Mouse (Mus musculus): ENCODE measurements at regions not wholly inside any gene's neighbourhood (a gene's known extent, or its start where the extent isn't known, plus 50 kb on each side); places are given as distances from the start of the nearest gene placed in this dataset.

DNA sequence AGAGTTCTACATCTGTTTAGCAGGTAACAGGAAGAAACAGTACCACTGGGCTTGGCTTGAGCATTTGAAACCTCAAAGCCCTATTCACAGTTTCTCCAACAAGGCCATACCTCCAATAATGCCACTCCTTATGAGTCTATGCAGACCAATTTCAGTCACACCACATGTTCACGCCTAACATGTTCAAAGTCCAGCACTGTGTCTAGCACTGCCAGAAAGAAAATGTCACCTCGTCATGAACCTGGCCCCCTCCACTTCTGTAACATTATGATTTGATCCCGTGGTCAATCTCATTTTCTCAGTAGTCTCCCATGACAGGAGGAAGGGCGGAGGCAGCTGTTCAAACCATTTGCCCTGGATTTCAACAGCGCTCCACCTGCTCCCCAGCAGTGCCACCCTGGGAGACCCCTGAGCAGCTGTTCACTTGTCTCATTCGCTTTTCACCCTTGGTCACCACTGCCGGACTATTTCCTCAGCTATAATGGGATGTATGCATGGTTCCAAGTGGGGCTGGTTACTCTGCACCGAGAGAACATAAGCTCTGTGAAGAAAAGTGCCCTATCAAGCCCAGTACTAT lies 54.6 kb upstream of the Rtn4 start:
- no peaks in the 10 kb centered on the region for H3K27me3 ChIP-seq (ENCODE audit: control insufficient read depth in 1 of 2, insufficient read depth in 2 of 2, low read length in 2 of 2)
- no peak overlapping the region for H3K4me3 ChIP-seq (ENCODE audit: control insufficient read depth in 1 of 2, insufficient read depth in 1 of 2, low read depth in 2 of 2, low read length in 2 of 2)
- no peak overlapping the region for H3K27ac ChIP-seq (ENCODE audit: control insufficient read depth, low read depth, low read length)
- H3K79me2 ChIP-seq (ENCODE audit: control insufficient read depth, insufficient read depth, low read length, poor library complexity): no peaks in the 10 kb centered on the region
- no peak for TF ChIP-seq MYC (IDR thresholded peaks at IDR 0.05; ENCODE audit: low read depth, low read length)
- no peak for TF ChIP-seq ZNF384 (IDR thresholded peaks at IDR 0.05; ENCODE audit: low read depth, low read length)
- TF ChIP-seq MAFK (IDR thresholded peaks at IDR 0.05; ENCODE audit: borderline replicate concordance, low read depth, low read length): no peak
- no peak for TF ChIP-seq ZKSCAN1 (IDR thresholded peaks at IDR 0.05; ENCODE audit: low read depth, low read length)
- TF ChIP-seq ETS1 (IDR thresholded peaks at IDR 0.05; ENCODE audit: low read depth, low read length): no peak
- no peak for TF ChIP-seq BHLHE40 (IDR thresholded peaks at IDR 0.05; ENCODE audit: borderline replicate concordance, low read depth, low read length)
- TF ChIP-seq USF1 (IDR thresholded peaks at IDR 0.05; ENCODE audit: low read depth, low read length): no peak
- TF ChIP-seq SIN3A (IDR thresholded peaks at IDR 0.05; ENCODE audit: low read length): no peak
- no peak for TF ChIP-seq RAD21 (IDR thresholded peaks at IDR 0.05; ENCODE audit: low read depth, low read length)
- TF ChIP-seq EP300 (IDR thresholded peaks at IDR 0.05; ENCODE audit: low read depth in 1 of 2, low read length in 2 of 2): no peak
- no peak for TF ChIP-seq MXI1 (IDR thresholded peaks at IDR 0.05; ENCODE audit: low read depth, low read length)
- TF ChIP-seq JUND (IDR thresholded peaks at IDR 0.05; ENCODE audit: low read depth, low read length): no peak
- TF ChIP-seq RCOR1 (IDR thresholded peaks at IDR 0.05; ENCODE audit: low read depth, low read length): no peak
- no peak for TF ChIP-seq POLR2A (IDR thresholded peaks at IDR 0.05; ENCODE audit: control insufficient read depth in 1 of 2, insufficient read depth in 1 of 2, low read depth in 1 of 2, low read length in 2 of 2, poor library complexity in 1 of 2)
- TF ChIP-seq MYB (IDR thresholded peaks at IDR 0.05; ENCODE audit: low read depth, low read length): no peak
- TF ChIP-seq ELF1 (IDR thresholded peaks at IDR 0.05; ENCODE audit: low read depth, low read length): no peak
- TF ChIP-seq KAT2A (conservative IDR thresholded peaks at IDR 0.05; ENCODE audit: low read depth, low read length): no peak
- no peak for TF ChIP-seq NELFE (IDR thresholded peaks at IDR 0.05; ENCODE audit: low read depth, low read length)
- no peak for TF ChIP-seq CTCF (IDR thresholded peaks at IDR 0.05 in 2 of 3, conservative IDR thresholded peaks at IDR 0.05 in 1 of 3; ENCODE audit: control insufficient read depth in 1 of 3, insufficient read depth in 1 of 3, low read depth in 2 of 3, low read length in 3 of 3, poor library complexity in 1 of 3, severe bottlenecking in 1 of 3)
- peaks cover 0 to 1% of the 10 kb centered on the region in 2 experiments; a peak in 2 of 4 replicates for H3K36me3 ChIP-seq (ENCODE audit: control insufficient read depth in 1 of 2, insufficient read depth in 2 of 2, low read length in 2 of 2)
- DNase-seq (ENCODE audit: low read depth, low spot score): no peak
- no peak overlapping the region for H3K9ac ChIP-seq (ENCODE audit: control insufficient read depth, low read depth, low read length, poor library complexity, severe bottlenecking)
- no peaks in the 10 kb centered on the region for H3K9me3 ChIP-seq (replicated peaks; ENCODE audit: insufficient read depth, low read length)
- 0 out of 4 replicates have a peak, but pooled peaks cover 0 to 3% of the 10 kb centered on the region in 2 experiments for H3K4me1 ChIP-seq (ENCODE audit: control insufficient read depth in 1 of 2, insufficient read depth in 2 of 2, low read length in 2 of 2)

DNA sequence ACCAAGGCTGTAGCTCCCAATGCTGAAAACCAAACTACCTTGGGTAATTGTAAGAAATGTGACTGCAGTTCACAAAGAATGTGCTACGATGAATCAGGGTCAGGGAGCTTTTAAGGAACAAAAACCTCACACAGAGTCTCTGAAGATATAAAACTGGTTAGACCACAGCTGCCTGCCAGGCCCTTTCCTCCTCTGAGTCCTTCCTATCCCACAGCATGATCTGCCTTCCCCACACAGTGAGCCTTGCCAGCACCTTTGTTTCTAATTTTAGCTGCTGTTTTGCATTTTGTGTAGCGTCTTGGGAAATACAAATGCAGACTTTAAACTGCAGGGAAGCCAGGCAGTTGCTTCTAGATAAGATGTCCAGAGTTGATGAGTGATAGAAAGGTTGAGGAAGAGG lies 53.9 kb upstream of the Rtn4 start:
- H3K27me3 ChIP-seq (ENCODE audit: control insufficient read depth in 1 of 2, insufficient read depth in 2 of 2, low read length in 2 of 2): no peaks in the 10 kb centered on the region

More for the DNA sequence above, 53.9 kb upstream of the Rtn4 start:
- Histone ChIP-seq H3K9me3 (replicated peaks; ENCODE audit: insufficient read depth, low read length) (no peaks in the 10 kb centered on the region), H3K4me3 (ENCODE audit: control insufficient read depth in 1 of 2, insufficient read depth in 1 of 2, low read depth in 2 of 2, low read length in 2 of 2) (no peak overlapping the region), H3K36me3 (ENCODE audit: control insufficient read depth in 1 of 2, insufficient read depth in 2 of 2, low read length in 2 of 2) (no peaks in the 10 kb centered on the region; a peak in 1 of 4 replicates), H3K4me1 (ENCODE audit: control insufficient read depth in 1 of 2, insufficient read depth in 2 of 2, low read length in 2 of 2) (0 out of 4 replicates have a peak, but pooled peaks cover 0 to 3% of the 10 kb centered on the region in 2 experiments), H3K9ac (ENCODE audit: control insufficient read depth, low read depth, low read length, poor library complexity, severe bottlenecking) (no peak overlapping the region), H3K79me2 (ENCODE audit: control insufficient read depth, insufficient read depth, low read length, poor library complexity) (no peaks in the 10 kb centered on the region), H3K27ac (ENCODE audit: control insufficient read depth, low read depth, low read length) (no peak overlapping the region)
- TF ChIP-seq EP300 (IDR thresholded peaks at IDR 0.05; ENCODE audit: low read depth in 1 of 2, low read length in 2 of 2) (0 out of 4 replicates have a peak, but pooled peaks of 1 of the 2 experiments have one; percentile 10), TCF12 (IDR thresholded peaks at IDR 0.05; ENCODE audit: low read depth, low read length) (peak; percentile 5; the same call in 1 of the 2 replicates), BHLHE40 (IDR thresholded peaks at IDR 0.05; ENCODE audit: borderline replicate concordance, low read depth, low read length) (no peak), MEF2A (IDR thresholded peaks at IDR 0.05; ENCODE audit: extremely low read depth, insufficient replicate concordance, low read depth, low read length, poor library complexity, severe bottlenecking) (peak; percentile 81; the same call in 1 of the 2 replicates), GATA1 (IDR thresholded peaks at IDR 0.05; ENCODE audit: low read depth, low read length) (0 out of 2 replicates have a peak, but pooled peaks have one; percentile 30), KAT2A (conservative IDR thresholded peaks at IDR 0.05; ENCODE audit: low read depth, low read length) (no peak)
- DNase-seq (ENCODE audit: low read depth, low spot score): peak; percentile 59

Data from MEL (cell line).